Mouse (Mus musculus) liver, adult 2 months (tissue): ENCODE results near the gene Mrps25. TPM values are rescaled to one million over a fixed set of nuclear protein-coding genes. Genes with fewer than 3 reads are reported as not detected.
A peak's percentile ranks its signal among the peaks of the same experiment; 100 is the strongest.

Source experiments
- DNase-seq: peaks from one replicate; pipeline ENCODE4 v3.0.0-alpha.2; 2011; ENCODE audit warnings: low read depth, low spot score; ENCODE audit errors: extremely low read depth
- H3K27ac ChIP-seq: fragments of 200-500 bp; replicated peaks from 2 replicates; pipeline ENCODE4 v1.5.1; 2012; ENCODE audit warnings: low read depth, mild to moderate bottlenecking, control low read depth, inconsistent platforms, low read length; ENCODE audit not compliant: insufficient read depth
- H3K27me3 ChIP-seq: fragments of 200-500 bp; 2 replicates; pipeline ENCODE4 v1.6.1; 2012; ENCODE audit warnings: mild to moderate bottlenecking, moderate library complexity, low read length, inconsistent platforms; ENCODE audit not compliant: control insufficient read depth, insufficient read depth
- H3K36me3 ChIP-seq: fragments of 200-500 bp; 2 replicates; pipeline ENCODE4 v1.6.1; 2012; ENCODE audit warnings: low read length, inconsistent platforms; ENCODE audit not compliant: control insufficient read depth, insufficient read depth
- H3K4me1 ChIP-seq: fragments of 200-500 bp; 2 replicates; pipeline ENCODE4 v1.6.1; 2011; ENCODE audit warnings: low read length; ENCODE audit not compliant: control insufficient read depth, insufficient read depth
- H3K4me3 ChIP-seq: fragments of 200-500 bp; 2 replicates; pipeline ENCODE4 v1.5.1; 2011; ENCODE audit warnings: low read depth, mild to moderate bottlenecking, control low read depth, low read length, moderate library complexity; ENCODE audit not compliant: insufficient read depth
- H3K79me2 ChIP-seq: fragments of 200-500 bp; 2 replicates; pipeline ENCODE4 v1.6.1; 2012; ENCODE audit warnings: inconsistent platforms, mild to moderate bottlenecking, low read length, moderate library complexity; ENCODE audit not compliant: control insufficient read depth, insufficient read depth
- H3K9ac ChIP-seq: fragments of 200-500 bp; 2 replicates; pipeline ENCODE4 v1.6.1; 2012; ENCODE audit warnings: low read depth, mild to moderate bottlenecking, control low read depth, inconsistent platforms, low read length
- CTCF ChIP-seq: fragments of 200-500 bp; IDR thresholded peaks from 2 replicates; pipeline ENCODE4 v1.5.1; 2011; ENCODE audit warnings: low read depth, low read length, control low read depth
- POLR2A ChIP-seq: fragments of 200-500 bp; IDR thresholded peaks from 2 replicates; pipeline ENCODE4 v1.6.1; 2011; ENCODE audit warnings: low read length, control low read depth; ENCODE audit not compliant: insufficient read depth; ENCODE audit errors: extremely low read depth
- WGBS: fragments of 180-500 bp; shearing (Covaris S2); methylation state at CpG from one replicate; pipeline ENCODE4 v1.1.7; 2018; 5-methylcytosine and 5-hydroxymethylcytosine counted together
- polyA plus RNA-seq: library from polyadenylated mRNA; depleted of rRNA; stranded (reverse); fragments of >200 nt; gene quantifications from 2 replicates; pipeline ENCODE4 v1.2.3, GENCODE M21; 2012
- total RNA-seq: library from RNA; depleted of rRNA; stranded (reverse); fragments of >200 nt; gene quantifications from 2 replicates; pipeline ENCODE4 v1.2.3, GENCODE M21; 2014

The Mrps25 gene
- total and polyA plus RNA-seq, 2 experiments: 5.0 to 10.0 TPM

- no peaks in the 10 kb centered on the region; the same call in 1 of the 2 replicates for H3K4me1 ChIP-seq
- peak; percentile 59 for DNase-seq
- WGBS: 95% methylated on average over 4 of the region's 4 CpGs
- H3K9ac ChIP-seq: no peak overlapping the region
- TF ChIP-seq CTCF (no peak), POLR2A (no peak)
- no peak overlapping the region for H3K27ac ChIP-seq
- H3K4me3 ChIP-seq: no peak overlapping the region
- H3K79me2 ChIP-seq: no peaks in the 10 kb centered on the region; the same call in 1 of the 2 replicates
- H3K36me3 ChIP-seq: peaks cover 19% of the 10 kb centered on the region
- no peaks in the 10 kb centered on the region for H3K27me3 ChIP-seq
These were observed 38.0 kb downstream of the Mrps25 start for GRCm38 (mm10) chr6:92145881-92146280.

- no peak overlapping the region for H3K27ac ChIP-seq
- DNase-seq: no peak
- peaks cover 8% of the 10 kb centered on the region; the same call in 1 of the 2 replicates for H3K36me3 ChIP-seq
- TF ChIP-seq POLR2A (no peak), CTCF (no peak)
- H3K79me2 ChIP-seq: peaks cover 8% of the 10 kb centered on the region; the same call in 1 of the 2 replicates
- H3K9ac ChIP-seq: no peak overlapping the region
- no peaks in the 10 kb centered on the region; the same call in 1 of the 2 replicates for H3K4me1 ChIP-seq
- H3K27me3 ChIP-seq: no peaks in the 10 kb centered on the region
- WGBS: 82% methylated on average over 2 of the region's 2 CpGs
- H3K4me3 ChIP-seq: no peak overlapping the region
These were observed 47.5 kb downstream of the Mrps25 start for GRCm38 (mm10) chr6:92136356-92136755.

GRCm38 (mm10) chr6:92133617-92134016 is 50.2 kb downstream of the Mrps25 start:
- Histone ChIP-seq H3K9ac (no peak overlapping the region), H3K79me2 (peaks cover 13% of the 10 kb centered on the region; the same call in 1 of the 2 replicates), H3K4me3 (no peak overlapping the region), H3K27me3 (no peaks in the 10 kb centered on the region), H3K36me3 (no peaks in the 10 kb centered on the region), H3K4me1 (no peaks in the 10 kb centered on the region; the same call in 1 of the 2 replicates), H3K27ac (no peak overlapping the region)
- TF ChIP-seq POLR2A: no peak
- no peak for TF ChIP-seq CTCF
- no peak for DNase-seq
- WGBS: 88% methylated on average over 2 of the region's 2 CpGs

- TF ChIP-seq CTCF (no peak), POLR2A (no peak)
- WGBS: 53% methylated on average over 3 of the region's 3 CpGs
- H3K9ac ChIP-seq: no peak overlapping the region
- DNase-seq: no peak
- H3K79me2 ChIP-seq: peaks cover 13% of the 10 kb centered on the region; the same call in 1 of the 2 replicates
- H3K4me3 ChIP-seq: no peak overlapping the region
- no peaks in the 10 kb centered on the region; the same call in 1 of the 2 replicates for H3K4me1 ChIP-seq
- no peaks in the 10 kb centered on the region for H3K27me3 ChIP-seq
- H3K27ac ChIP-seq: no peak overlapping the region
- H3K36me3 ChIP-seq: no peaks in the 10 kb centered on the region
These were observed 51.6 kb downstream of the Mrps25 start for GRCm38 (mm10) chr6:92132021-92132911.

- Histone ChIP-seq H3K4me1 (no peaks in the 10 kb centered on the region; the same call in 1 of the 2 replicates), H3K4me3 (no peak overlapping the region), H3K36me3 (no peaks in the 10 kb centered on the region), H3K27ac (no peak overlapping the region), H3K79me2 (peaks cover 13% of the 10 kb centered on the region; the same call in 1 of the 2 replicates), H3K27me3 (no peaks in the 10 kb centered on the region), H3K9ac (no peak overlapping the region)
- TF ChIP-seq POLR2A (no peak), CTCF (no peak)
- no peak for DNase-seq
- 96% methylated on average over 1 of the region's 1 CpGs for WGBS
These were observed 52.4 kb downstream of the Mrps25 start for GRCm38 (mm10) chr6:92131456-92131855.
